Mouse (Mus musculus): ENCODE measurements around the gene Ccdc159.

Gene Ccdc159

DNA sequence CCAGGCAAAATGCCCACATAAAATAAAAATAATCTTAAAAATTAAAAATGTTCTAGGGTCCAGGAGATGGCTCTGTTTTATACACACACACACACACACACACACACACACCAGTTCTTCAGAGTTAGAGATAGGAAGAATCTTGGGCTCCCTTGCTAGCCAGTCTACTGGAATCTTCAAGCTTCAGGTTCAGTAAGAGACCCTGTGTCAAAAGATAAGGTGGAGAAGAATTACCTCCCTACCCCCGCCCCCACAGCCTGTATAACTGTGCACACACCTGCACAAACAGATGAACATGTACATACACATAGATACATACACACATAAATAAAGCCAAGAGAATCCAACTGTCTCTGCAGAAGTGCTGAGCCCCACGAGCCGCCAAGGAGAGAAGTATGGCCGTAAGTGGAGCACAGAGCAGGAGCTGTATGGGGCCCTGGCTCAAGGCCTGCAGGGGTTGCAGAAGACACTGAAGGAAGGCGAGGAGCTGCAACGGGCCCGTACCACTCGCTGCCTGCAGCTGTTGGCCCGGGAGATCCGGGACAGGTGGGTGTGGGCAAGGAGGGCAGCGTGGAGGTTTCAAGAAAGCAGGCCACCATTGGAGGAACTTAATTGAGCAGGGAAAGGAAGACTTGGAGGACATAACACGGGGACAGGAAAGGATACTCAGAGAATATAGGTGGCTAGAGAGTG, 5.3 kb downstream of the Ccdc159 start:
- intact Hi-C loops (cut with DNase I), result no loop called here

DNA sequence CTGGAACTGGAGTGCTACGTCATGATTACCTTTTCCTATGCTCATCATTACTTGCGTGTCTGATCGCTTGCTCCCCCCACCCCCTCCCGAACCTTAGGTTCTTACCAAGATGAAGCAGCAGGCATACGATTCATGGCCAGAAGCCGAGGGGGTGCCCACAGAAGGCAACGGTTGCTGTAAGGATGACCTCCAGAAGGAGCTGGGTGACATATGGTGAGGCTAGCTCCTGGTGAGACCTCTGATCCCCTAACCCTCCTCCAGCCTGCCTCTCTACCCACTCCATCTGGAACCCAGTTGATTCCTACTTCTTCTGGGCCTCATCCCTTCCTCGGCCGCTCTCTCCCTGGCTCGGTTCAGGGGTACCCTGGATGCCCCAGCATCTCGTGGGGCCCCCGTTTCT, 6.8 kb downstream of the Ccdc159 start:
- intact Hi-C loops (cut with DNase I), result no loop called here

GRCm38 (mm10) chr9:21935466-21936131, 8.3 kb downstream of the Ccdc159 start:
- intact Hi-C loops (cut with DNase I), result no loop called here

DNA sequence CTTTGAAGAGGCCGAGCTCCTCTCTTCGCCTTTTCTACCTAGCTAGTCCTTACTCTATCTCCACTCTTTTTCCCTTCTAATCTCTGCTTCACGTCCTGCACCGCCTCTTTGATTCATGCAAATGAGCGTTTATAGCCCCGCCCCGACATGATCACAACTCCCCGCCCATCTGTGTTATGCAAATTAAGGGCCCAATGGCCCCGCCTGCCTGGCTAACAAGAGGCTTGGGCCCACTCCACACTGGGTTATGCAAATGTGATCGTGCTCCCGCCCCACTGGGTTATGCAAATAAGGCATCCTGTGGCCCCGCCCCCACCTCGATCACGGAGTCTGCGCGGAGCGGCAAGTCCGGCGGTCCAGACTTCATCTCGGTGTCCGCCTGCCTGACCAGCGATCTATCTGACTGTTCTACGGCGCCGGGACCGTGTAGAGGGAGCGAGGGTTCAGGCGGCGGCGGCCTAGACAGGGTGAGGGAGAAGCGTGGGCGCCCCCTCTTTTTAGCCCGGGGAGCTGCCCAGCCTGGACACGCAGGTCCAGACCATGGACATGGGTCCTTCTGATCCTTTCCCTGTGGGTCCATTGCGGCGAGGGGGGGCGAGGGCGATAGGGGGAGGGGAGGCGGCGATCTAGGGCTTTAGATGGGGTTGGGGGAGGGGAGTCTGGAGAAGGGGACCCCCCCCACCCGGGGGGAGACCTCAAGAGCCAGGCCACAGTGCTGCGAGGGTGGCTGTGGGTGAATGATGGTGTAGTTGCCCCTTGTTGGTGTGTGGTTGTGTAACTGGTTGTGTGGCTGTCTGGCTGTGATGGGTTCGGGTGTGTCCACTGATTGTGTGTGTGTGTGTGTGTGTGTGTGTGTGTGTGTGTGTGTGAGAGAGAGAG, 9.7 kb downstream of the Ccdc159 start, which contains the start of gene Plppr2:
TSS of gene Plppr2 (plus strand) at position 342 of the 879 bp plus-strand sequence.
- intact Hi-C loops (cut with DNase I), result no loop called here

DNA sequence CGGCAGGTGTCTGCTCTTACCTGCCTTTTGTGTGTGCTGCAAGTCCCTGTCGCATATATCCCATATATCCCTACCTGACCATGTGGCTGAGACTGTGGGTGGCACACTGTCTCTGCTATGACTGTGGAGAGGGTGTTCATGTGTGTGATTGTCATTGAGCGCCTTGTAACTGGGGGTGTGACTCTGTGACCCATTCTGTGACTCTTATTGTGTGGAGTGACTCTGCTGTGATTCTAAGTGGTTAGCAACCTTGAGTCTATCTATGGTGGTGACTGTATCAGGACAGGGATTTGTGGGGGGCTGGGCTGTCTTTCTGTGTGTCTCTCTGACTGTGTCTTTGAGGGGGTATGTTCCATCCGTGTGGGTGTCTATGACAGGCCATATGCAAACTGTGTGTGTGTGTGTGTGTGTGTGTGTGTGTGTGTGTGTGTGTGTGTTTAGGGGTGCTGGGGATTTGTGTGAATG, 10.5 kb downstream of the Ccdc159 start:
- intact Hi-C loops (cut with DNase I), result no loop called here

DNA sequence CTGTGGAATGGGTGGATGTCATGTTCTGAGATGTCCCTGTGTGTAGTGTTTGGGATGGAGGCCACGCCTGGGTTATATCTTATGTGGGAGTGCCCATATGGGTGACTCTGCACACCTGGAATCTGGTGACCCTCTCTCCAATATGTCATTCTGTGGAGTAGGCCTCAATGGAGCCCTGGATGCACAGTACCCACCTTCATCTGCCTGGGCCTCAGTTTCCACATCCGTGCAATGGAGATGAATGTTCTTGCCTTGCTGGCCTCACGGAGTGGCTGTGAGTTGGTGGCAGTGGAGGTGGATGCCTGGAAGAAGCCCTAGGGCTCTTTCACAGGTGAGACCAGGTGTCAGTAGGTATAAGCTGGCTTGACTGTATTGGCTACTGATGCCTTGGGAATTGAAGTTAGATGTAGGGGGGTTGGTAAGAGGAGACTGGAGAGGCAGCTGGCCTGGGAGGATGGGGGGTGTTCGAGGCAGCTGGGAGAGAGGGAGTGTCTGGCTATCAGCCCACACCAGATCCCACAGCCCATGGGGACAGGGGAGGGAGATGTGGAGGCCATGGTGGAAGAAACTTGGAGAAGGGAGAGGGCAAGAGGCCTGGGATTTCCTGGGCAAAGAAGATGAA, 11.1 kb downstream of the Ccdc159 start:
- intact Hi-C loops (cut with DNase I), result no loop called here

DNA sequence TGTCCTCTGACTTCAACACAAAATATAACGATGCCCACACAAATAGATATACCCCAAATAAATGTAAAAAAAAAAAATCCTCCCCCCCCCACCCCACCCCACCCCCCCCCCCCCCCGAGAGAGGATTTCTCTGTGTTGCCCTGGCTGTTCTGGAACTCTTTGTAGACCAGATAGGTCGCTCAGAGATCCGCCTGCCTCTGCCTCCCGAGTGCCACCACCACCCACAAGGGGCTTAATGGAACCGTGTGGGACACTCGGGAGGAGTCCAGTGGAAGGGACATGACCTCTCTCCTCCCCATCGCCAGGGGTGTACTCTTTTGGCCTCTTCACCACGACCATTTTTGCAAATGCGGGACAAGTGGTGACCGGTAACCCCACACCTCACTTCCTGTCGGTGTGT, 15.8 kb downstream of the Ccdc159 start:
- intact Hi-C loops (cut with DNase I), result no loop called here

DNA sequence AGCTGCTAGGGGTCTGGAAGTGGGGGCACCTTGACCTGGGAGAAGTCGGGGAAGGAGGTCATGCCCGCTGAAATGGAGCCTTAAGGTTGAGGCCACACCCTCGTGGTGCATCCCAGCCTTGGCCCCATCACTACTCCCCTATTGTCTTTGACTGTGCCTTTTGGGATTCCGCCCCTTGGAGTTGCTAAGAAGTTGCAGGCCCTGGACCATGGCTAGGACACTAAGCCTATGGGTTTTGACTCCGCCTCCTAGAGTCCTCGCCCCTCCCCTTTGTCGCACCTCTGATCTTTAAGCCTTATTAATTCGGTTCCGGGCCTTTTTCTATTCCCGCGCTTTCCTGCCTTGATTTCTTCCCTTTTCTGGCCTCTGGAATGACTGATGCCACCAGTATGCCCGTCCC, 16.4 kb downstream of the Ccdc159 start:
- intact Hi-C loops (cut with DNase I), result no loop called here

- intact Hi-C loops (cut with DNase I), result no loop called here
Measured at GRCm38 (mm10) chr9:21944267-21944666, 17.0 kb downstream of the Ccdc159 start.

- intact Hi-C loops (cut with DNase I), result no loop called here
Measured at GRCm38 (mm10) chr9:21947540-21948130, 20.4 kb downstream of the Ccdc159 start.

DNA sequence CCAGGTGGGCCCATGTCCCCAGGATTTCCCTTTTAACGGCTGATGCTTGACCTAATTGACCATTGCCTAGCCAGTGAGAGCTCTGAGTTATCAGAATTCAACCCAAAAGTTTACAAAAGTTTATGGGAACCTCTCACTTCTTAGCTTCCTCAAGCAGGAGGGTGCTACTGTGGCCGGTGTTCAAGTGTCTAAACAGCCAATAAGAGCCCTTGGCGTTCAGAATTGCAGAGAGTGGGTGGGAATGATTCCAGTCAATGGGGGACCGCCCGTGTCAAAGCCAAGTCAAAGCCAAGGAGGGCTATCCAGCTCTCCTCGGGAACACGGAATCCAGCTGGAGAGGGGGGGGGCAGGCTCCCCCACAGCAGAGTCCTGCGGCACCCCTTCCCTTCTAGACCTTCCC, 20.9 kb downstream of the Ccdc159 start:
- intact Hi-C loops (cut with DNase I), result no loop called here

DNA sequence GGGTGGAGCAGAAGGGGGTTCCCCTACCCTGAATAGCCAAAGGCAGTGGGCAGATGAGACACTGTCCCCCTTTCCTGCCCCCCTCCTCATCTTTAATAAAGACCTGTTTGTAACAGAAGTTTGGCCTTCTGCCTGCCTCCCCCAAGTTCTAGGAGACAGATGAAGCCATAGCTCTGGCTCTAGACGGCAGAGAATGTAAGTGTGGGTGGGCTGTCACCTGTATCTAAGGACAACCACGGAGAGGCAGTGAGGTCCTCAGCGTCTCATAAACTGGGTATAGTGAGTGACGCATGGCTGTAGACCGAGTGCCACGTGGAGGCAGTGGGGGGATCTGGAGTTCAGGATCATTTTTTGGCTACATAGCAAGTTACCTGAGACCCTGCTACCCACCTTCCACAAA, 21.5 kb downstream of the Ccdc159 start:
- intact Hi-C loops (cut with DNase I), result no loop called here

GRCm38 (mm10) chr9:21950322-21950721, 23.1 kb downstream of the Ccdc159 start:
- intact Hi-C loops (cut with DNase I), result no loop called here

DNA sequence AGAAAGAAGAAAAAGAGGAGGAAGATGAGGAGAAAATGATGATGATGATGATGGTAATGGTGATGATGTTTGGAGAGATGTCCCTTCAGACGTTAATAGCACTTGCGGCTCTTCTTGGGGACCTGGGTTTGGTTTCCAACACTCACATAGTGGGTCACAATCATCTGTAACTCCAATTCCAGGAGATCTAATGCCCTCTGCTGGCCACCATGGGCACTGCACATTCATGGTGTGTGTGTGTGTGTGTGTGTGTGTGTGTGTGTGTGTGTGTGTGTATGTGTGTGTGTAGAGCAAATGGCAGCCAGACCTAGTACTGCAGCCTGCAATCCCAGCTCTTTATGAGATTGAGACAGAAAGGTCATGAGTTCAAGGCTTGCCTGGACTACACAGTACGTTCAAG, 24.7 kb downstream of the Ccdc159 start:
- intact Hi-C loops (cut with DNase I), result no loop called here

DNA sequence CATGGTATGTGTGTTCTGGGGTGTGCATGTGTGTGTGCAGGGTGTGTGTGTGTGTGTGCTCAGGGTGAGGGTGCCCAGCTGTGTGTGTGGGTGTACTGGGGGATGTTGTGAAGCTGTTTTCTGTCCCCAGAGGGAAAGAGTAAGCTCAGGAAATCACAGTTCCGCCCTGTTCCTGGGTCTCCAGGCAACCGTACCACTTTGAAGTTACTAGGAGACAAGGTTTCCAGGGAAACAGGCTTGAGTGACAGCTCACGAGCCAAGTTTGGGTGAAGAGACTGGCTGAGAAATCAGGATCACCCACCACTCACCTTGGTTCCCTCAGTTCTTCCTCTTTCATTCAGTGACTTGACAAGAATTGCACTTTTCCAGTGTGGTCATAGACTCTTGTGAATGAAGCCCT, 26.3 kb downstream of the Ccdc159 start:
- intact Hi-C loops (cut with DNase I), result no loop called here

- intact Hi-C loops (cut with DNase I), result no loop called here
Measured at GRCm38 (mm10) chr9:21954635-21955034, 27.4 kb downstream of the Ccdc159 start.

DNA sequence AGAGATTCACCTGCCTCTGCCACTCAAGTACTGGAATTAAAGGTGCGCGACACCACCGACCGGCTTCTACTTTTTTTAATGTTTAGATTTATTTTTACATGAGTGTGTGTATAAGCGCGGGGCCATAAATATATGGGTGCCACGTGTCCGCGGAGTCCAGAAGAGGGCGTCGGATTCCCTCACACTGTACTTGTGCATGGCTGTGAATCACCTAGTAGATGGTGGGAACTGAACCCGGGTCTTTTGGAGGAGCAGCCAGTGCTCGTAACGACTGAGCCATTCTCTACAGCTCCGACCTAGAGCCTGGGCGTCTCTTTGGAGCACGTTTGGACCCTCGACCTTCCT, 27.9 kb downstream of the Ccdc159 start:
- intact Hi-C loops (cut with DNase I), result no loop called here

- intact Hi-C loops (cut with DNase I), result no loop called here
Measured at GRCm38 (mm10) chr9:21955570-21956281, 28.5 kb downstream of the Ccdc159 start, which contains the start of gene Swsap1. Swsap1 (plus strand) TSS chr9:21955755.

DNA sequence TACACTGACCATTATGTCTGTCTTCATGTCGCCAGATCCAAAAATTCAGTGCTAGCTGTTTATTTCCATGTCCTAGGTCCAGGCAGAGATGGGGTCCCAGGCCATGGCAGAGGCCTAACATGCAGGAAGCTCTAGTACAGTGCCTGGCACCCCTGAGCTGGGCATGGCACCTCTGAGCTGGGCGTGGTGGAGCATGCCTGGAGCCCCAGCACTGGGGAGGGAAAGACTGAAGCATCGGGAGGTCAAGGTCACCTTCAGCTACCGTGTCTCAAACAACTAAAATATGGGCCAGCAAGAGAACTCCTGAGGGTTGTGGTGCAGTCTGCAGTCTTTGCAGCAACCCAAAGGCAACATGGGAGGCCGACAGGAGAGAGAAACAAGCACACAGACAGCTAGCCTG, 31.1 kb downstream of the Ccdc159 start:
- intact Hi-C loops (cut with DNase I), result no loop called here

DNA sequence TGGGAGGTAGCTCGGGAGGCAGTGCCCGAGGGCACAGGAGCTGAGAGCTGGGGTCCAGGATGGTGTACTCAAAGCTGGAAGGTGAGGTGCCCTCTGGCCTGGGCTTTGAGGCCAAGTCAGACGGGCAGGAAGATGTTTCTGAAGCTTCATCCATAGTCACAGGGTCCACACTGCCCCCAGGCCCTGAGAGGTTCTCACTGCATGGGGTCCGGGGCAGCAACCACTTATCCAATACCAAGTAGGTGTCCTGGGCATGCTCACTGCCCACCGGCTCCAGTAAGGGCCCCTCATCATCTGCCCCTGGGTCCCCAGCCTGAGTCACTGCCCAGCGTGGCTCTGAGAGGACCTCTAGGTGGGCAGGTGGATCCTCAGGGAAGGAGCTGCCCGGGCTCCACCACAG, 32.0 kb downstream of the Ccdc159 start:
- intact Hi-C loops (cut with DNase I), result no loop called here

GRCm38 (mm10) chr9:21960135-21960534, 32.9 kb downstream of the Ccdc159 start:
- intact Hi-C loops (cut with DNase I), result no loop called here

Measured in adrenal gland (tissue).